Mouse (Mus musculus): ENCODE measurements around the gene Naip1.
"Not testable (repeated sequence)": the region's sequence is repeated elsewhere in the genome, so short reads cannot be mapped to it uniquely, and the experiment has no call there.

Gene Naip1

DNA sequence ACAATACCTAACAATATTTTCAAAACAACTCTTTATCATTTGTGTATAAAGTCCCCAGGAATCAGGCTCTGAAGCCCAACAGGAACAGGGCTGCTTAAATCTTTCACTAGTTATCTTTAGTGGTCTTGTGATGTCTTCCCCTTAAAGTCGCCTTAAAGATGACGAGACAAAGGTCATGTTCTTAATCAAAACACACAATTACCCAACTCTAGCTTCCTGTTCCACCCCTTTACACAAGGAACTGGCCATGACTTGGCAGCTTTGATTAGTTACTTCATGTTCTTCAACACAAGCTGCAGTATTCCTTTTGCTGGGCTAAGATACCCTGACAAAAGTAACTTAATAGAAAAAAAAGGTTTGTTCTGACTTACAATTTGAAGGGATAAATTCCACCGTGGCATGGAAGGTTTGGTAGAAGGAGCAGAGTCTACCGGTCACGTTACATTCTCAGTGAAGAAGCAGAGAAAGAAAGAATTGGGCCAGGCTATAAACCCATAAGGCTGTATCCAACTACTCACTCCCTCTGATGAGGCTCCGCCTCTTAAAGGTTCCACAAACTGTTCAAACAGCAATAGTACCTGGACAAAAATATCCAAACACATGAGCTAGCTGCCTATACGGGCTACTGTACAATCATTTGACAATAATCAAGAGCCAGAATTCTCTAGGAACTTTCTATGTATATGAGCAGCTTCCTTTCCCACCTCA, 49.6 kb downstream of the Naip1 start:
- not testable (repeated sequence) for DNase-seq (ENCODE audit: extremely low read depth, low read depth, low spot score)

DNA sequence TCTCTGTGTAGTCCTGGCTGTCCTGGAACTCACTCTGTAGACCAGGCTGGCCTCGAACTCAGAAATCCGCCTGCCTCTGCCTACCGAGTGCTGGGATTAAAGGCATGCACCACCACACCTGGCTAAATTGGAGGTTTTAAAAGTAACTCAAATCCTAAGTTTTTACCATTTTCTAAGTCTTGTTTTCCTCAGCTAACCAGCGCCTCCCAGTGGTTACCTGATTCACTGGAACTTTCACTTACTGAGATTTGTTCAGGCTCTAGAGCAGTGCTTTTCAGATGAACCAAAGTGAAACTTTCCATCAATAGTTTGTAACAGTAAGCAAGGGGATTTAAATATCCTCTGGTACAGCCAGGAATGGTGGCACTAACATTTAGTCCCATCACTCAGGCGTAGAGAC, 61.6 kb downstream of the Naip1 start:
- not testable (repeated sequence) for DNase-seq (ENCODE audit: extremely low read depth, low read depth, low spot score)

DNA sequence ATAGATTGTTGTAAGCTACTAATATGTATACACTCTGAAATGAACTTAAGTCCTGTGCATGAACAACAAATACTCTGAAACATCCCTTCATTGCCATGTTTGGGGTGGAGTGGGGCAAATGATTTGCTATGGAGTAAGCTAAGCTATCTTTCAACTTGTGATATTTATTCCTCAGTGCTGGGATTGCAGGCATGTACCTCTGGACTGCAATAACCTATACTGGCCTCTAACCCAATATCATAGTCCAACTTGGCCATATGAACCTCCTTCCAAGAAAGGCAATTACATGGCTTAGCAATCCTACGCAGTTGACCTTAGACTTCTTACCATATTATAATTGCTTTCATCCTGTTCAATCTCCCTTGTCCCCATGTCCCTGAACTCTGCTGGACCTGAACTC, 82.1 kb downstream of the Naip1 start:
- no peak for DNase-seq (ENCODE audit: extremely low read depth, low read depth, low spot score)

Measured in fat pad, adult 2 months (tissue).